Mouse (Mus musculus): ENCODE results near the gene Zbtb20. TPM values are rescaled to one million over a fixed set of nuclear protein-coding genes. Genes with fewer than 3 reads are reported as not detected.

Zbtb20 gene
- total and polyA plus RNA-seq, 3 experiments: 1.8 to 18.1 (median 6.6) TPM

GRCm38 (mm10) chr16:43497093-43497492 lies 621.4 kb downstream of the Zbtb20 start:
- Histone ChIP-seq H3K4me1 (ENCODE audit: insufficient read depth, low read depth, low read length) (no peaks in the 10 kb centered on the region), H3K9me3 (replicated peaks) (no peaks in the 10 kb centered on the region), H3K4me3 (ENCODE audit: low read depth, low read length) (no peak overlapping the region), H3K27me3 (ENCODE audit: insufficient read depth, low read length) (no peaks in the 10 kb centered on the region), H3K36me3 (replicated peaks) (no peaks in the 10 kb centered on the region)
- no peak for DNase-seq (ENCODE audit: low spot score)
- ATAC-seq (ENCODE audit: extremely low read depth, insufficient number of reproducible peaks, low FRiP score, poor library complexity, severe bottlenecking): no peak
- TF ChIP-seq POLR2AphosphoS5 (IDR thresholded peaks at IDR 0.05; ENCODE audit: insufficient replicate concordance, low read depth, low read length): no peak
- TF ChIP-seq GATA2 (IDR thresholded peaks at IDR 0.05; ENCODE audit: borderline replicate concordance, low read depth, low read length): no peak
- no peak for TF ChIP-seq GATA1 (IDR thresholded peaks at IDR 0.05; ENCODE audit: borderline replicate concordance, low read length)
- TF ChIP-seq CTCF (IDR thresholded peaks at IDR 0.05; ENCODE audit: low read depth, low read length): no peak
- no peak for TF ChIP-seq TAL1 (conservative IDR thresholded peaks at IDR 0.05; ENCODE audit: low read depth, low read length)

GRCm38 (mm10) chr16:43500132-43500853 lies 624.6 kb downstream of the Zbtb20 start:
- Histone ChIP-seq H3K4me3 (ENCODE audit: low read depth, low read length) (no peak overlapping the region), H3K27me3 (ENCODE audit: insufficient read depth, low read length) (no peaks in the 10 kb centered on the region), H3K36me3 (replicated peaks) (no peaks in the 10 kb centered on the region), H3K9me3 (replicated peaks) (no peaks in the 10 kb centered on the region), H3K4me1 (ENCODE audit: insufficient read depth, low read depth, low read length) (no peaks in the 10 kb centered on the region)
- no peak for DNase-seq (ENCODE audit: low spot score)
- ATAC-seq (ENCODE audit: extremely low read depth, insufficient number of reproducible peaks, low FRiP score, poor library complexity, severe bottlenecking): no peak
- TF ChIP-seq CTCF (IDR thresholded peaks at IDR 0.05; ENCODE audit: low read depth, low read length) (no peak), GATA2 (IDR thresholded peaks at IDR 0.05; ENCODE audit: borderline replicate concordance, low read depth, low read length) (no peak), TAL1 (conservative IDR thresholded peaks at IDR 0.05; ENCODE audit: low read depth, low read length) (no peak), POLR2AphosphoS5 (IDR thresholded peaks at IDR 0.05; ENCODE audit: insufficient replicate concordance, low read depth, low read length) (no peak), GATA1 (IDR thresholded peaks at IDR 0.05; ENCODE audit: borderline replicate concordance, low read length) (no peak)

- Histone ChIP-seq H3K36me3 (replicated peaks) (no peaks in the 10 kb centered on the region), H3K4me1 (ENCODE audit: insufficient read depth, low read depth, low read length) (no peaks in the 10 kb centered on the region), H3K27me3 (ENCODE audit: insufficient read depth, low read length) (no peaks in the 10 kb centered on the region), H3K9me3 (replicated peaks) (no peaks in the 10 kb centered on the region), H3K4me3 (ENCODE audit: low read depth, low read length) (no peak overlapping the region)
- ATAC-seq (ENCODE audit: extremely low read depth, insufficient number of reproducible peaks, low FRiP score, poor library complexity, severe bottlenecking): no peak
- DNase-seq (ENCODE audit: low spot score): no peak
- no peak for TF ChIP-seq POLR2AphosphoS5 (IDR thresholded peaks at IDR 0.05; ENCODE audit: insufficient replicate concordance, low read depth, low read length)
These were observed 625.6 kb downstream of the Zbtb20 start for GRCm38 (mm10) chr16:43501284-43501683.

- Histone ChIP-seq H3K36me3 (replicated peaks) (no peaks in the 10 kb centered on the region), H3K4me1 (ENCODE audit: insufficient read depth, low read depth, low read length) (no peaks in the 10 kb centered on the region), H3K4me3 (ENCODE audit: low read depth, low read length) (no peak overlapping the region), H3K9me3 (replicated peaks) (no peaks in the 10 kb centered on the region), H3K27me3 (ENCODE audit: insufficient read depth, low read length) (no peaks in the 10 kb centered on the region)
- ATAC-seq (ENCODE audit: extremely low read depth, insufficient number of reproducible peaks, low FRiP score, poor library complexity, severe bottlenecking): no peak
- TF ChIP-seq TAL1 (conservative IDR thresholded peaks at IDR 0.05; ENCODE audit: low read depth, low read length) (no peak), GATA1 (IDR thresholded peaks at IDR 0.05; ENCODE audit: borderline replicate concordance, low read length) (no peak), CTCF (IDR thresholded peaks at IDR 0.05; ENCODE audit: low read depth, low read length) (no peak), GATA2 (IDR thresholded peaks at IDR 0.05; ENCODE audit: borderline replicate concordance, low read depth, low read length) (no peak), POLR2AphosphoS5 (IDR thresholded peaks at IDR 0.05; ENCODE audit: insufficient replicate concordance, low read depth, low read length) (no peak)
- DNase-seq (ENCODE audit: low spot score): no peak
These were observed 626.8 kb downstream of the Zbtb20 start for GRCm38 (mm10) chr16:43502339-43503009.

- H3K27me3 ChIP-seq (ENCODE audit: insufficient read depth, low read length): no peaks in the 10 kb centered on the region
- DNase-seq (ENCODE audit: low spot score) (no peak), ATAC-seq (ENCODE audit: extremely low read depth, insufficient number of reproducible peaks, low FRiP score, poor library complexity, severe bottlenecking) (no peak)
- H3K4me1 ChIP-seq (ENCODE audit: insufficient read depth, low read depth, low read length): no peaks in the 10 kb centered on the region
- no peak overlapping the region for H3K4me3 ChIP-seq (ENCODE audit: low read depth, low read length)
- no peaks in the 10 kb centered on the region for H3K9me3 ChIP-seq (replicated peaks)
- no peaks in the 10 kb centered on the region for H3K36me3 ChIP-seq (replicated peaks)
- TF ChIP-seq POLR2AphosphoS5 (IDR thresholded peaks at IDR 0.05; ENCODE audit: insufficient replicate concordance, low read depth, low read length) (no peak), CTCF (IDR thresholded peaks at IDR 0.05; ENCODE audit: low read depth, low read length) (no peak), GATA1 (IDR thresholded peaks at IDR 0.05; ENCODE audit: borderline replicate concordance, low read length) (no peak), GATA2 (IDR thresholded peaks at IDR 0.05; ENCODE audit: borderline replicate concordance, low read depth, low read length) (no peak)
These were observed 627.4 kb downstream of the Zbtb20 start for GRCm38 (mm10) chr16:43503010-43503635.

GRCm38 (mm10) chr16:43503636-43504010 lies 627.9 kb downstream of the Zbtb20 start:
- Histone ChIP-seq H3K27me3 (ENCODE audit: insufficient read depth, low read length) (no peaks in the 10 kb centered on the region), H3K9me3 (replicated peaks) (no peaks in the 10 kb centered on the region), H3K4me1 (ENCODE audit: insufficient read depth, low read depth, low read length) (no peaks in the 10 kb centered on the region), H3K4me3 (ENCODE audit: low read depth, low read length) (no peak overlapping the region), H3K36me3 (replicated peaks) (no peaks in the 10 kb centered on the region)
- TF ChIP-seq GATA2 (IDR thresholded peaks at IDR 0.05; ENCODE audit: borderline replicate concordance, low read depth, low read length) (no peak), CTCF (IDR thresholded peaks at IDR 0.05; ENCODE audit: low read depth, low read length) (no peak), POLR2AphosphoS5 (IDR thresholded peaks at IDR 0.05; ENCODE audit: insufficient replicate concordance, low read depth, low read length) (no peak), TAL1 (conservative IDR thresholded peaks at IDR 0.05; ENCODE audit: low read depth, low read length) (no peak), GATA1 (IDR thresholded peaks at IDR 0.05; ENCODE audit: borderline replicate concordance, low read length) (no peak)
- DNase-seq (ENCODE audit: low spot score): no peak
- ATAC-seq (ENCODE audit: extremely low read depth, insufficient number of reproducible peaks, low FRiP score, poor library complexity, severe bottlenecking): no peak

All from G1E (cell line).